Mouse (Mus musculus) kidney, adult 9 months (tissue): ENCODE data around the gene Hunk.

Source experiments
- DNase-seq: peaks from one replicate; pipeline ENCODE4 v3.0.0; 2022

Hunk gene

DNA sequence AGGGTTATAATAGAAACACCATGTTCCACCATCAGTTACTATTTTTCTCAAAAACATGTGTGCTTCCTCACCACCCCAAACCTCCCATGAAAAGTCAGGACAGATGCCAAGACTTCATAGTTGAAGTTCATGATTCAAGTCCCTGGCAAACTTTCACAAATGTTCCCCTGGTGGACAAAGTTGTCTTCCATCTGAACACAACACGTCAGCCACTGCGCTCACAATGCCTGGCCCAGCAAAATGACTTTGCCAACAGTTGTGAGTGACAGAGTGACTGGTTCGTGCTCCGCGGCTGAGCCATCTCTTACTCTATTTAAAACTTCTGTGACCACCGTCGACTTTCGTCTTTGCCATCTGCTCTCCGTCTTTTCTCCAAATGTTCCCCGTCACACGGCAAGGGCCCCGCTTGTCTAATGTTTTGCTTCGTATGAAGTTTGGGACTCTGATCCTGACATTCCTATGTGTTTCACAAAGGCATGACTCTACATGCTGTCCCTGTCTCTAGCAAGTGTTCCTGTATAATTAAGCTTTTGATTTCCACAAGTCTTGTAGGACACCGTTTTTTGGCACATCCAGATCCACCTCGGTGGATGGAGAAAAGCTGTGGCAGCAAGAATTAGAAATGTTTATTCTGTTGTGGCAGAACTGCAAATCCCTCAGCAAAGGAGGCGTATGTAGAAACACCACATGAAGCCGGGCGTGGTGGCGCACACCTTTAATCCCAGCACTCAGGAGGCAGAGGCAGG, 125.9 kb downstream of the Hunk start:
- DNase-seq, result peak; percentile 11

DNA sequence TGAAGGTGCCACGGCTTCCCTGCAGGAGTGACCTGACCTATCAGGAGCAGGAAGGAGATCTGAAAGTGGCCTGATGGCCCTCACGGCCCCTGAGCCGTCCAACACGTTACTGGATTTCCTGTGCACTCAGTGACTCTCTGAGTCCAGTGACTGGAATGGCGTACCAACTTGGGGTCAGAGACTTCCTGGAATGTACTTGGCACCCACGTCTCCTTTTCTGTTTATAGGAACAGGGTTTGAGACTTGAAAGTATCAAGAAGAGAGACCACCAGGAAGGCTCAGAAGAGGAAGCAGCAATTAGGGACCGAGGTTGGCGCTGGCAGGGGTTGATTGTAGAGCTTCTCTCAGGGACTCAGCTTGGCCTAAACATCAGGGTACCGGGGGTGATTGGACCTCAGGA, 131.2 kb downstream of the Hunk start:
- DNase-seq, result no peak

DNA sequence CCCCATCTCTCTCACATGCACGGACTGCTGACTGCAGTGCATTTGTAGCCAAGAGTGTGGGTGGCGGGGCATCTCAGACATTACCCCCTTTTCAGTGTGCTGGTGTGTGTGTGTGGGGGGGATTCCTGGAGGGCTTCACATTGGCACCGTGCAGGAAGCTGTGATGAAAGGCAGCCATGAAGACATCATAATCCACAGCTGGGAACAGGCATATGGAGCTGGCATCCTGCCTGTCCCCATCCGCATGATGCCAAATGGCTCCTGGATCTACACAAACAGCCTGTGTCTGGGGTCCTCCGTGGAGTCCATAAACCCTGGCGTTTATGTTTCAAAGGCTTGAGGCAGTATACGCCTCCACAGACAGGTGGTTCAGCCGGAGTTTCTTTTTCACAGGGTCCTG, 132.4 kb downstream of the Hunk start:
- DNase-seq, result no peak

DNA sequence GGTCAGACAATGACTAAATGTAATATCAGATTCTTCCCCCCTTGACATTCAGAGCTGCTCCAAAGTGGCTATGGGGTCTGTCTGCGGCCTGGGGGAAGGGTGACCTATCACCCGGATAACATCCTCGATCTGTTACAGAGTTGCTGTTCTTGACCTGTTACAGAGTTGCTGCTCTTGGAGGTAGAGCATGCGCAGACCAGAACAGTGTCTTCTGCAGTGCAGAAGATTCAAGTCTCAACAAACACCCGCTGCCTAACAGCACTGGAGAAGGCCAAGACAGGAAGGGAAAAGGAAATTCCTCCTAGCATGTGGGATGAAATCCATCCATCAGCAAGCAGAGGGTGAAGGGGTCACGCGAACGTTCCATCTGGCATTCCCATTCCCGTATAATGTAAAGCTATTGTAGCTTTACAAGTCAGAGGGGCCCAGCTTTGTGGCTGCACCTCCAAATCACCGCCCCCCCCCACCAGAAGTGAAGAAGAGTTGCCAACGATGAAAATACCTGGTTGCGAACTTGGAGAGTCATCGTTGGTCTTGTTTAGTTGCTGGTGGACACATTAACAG, 133.0 kb downstream of the Hunk start:
- DNase-seq, result no peak

DNA sequence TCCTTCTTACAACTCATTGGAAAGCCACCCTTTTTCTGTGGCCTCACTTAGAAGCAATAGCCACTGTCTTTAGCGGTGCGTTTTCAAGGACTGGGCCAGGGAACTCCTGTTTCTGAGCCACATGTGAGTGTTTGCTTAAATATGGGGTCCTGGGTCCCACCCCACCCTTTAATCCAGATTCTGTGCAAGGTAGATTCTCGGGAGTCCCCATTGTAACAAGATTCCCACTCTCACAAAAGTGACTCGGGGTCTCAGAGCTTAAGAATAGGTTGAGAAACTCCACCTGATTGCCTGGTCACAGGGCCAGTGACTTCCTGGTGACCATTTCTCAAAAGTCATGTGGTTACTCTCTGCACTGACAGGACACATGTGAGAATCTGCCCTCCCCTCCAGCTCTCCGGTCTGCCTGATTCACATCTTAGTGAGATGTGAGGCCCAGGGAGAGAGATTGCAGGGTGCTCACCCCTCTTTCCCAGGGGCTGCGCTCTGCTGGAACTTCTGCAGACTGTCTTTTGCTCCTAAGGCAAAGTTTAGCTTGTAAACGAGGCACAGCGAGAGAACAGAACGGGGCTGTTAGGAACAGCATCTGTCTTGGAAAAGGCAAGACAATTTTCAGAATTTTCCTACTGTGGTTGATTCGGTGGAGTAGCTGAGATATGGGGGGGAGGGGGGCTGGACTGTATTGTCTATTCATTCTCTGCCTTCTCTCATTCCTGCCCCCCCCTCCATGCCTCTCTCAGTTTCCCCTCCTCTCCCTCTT, 135.6 kb downstream of the Hunk start:
- DNase-seq, result no peak

DNA sequence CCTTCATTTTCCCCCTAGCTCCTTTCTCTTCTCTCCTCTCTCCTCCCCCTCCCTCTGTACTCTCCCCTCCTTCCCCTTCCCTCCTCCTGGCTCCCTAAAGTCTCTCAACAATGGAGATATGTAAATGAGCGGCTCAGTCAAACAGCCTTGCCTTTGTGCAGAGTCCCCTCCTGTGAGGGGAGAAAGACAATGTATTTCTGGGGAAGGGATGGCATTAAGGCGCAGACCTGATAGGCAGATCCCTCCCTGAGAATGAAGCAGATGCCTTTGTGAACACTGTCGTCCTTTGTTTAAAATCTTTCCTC, 136.1 kb downstream of the Hunk start:
- DNase-seq, result no peak

DNA sequence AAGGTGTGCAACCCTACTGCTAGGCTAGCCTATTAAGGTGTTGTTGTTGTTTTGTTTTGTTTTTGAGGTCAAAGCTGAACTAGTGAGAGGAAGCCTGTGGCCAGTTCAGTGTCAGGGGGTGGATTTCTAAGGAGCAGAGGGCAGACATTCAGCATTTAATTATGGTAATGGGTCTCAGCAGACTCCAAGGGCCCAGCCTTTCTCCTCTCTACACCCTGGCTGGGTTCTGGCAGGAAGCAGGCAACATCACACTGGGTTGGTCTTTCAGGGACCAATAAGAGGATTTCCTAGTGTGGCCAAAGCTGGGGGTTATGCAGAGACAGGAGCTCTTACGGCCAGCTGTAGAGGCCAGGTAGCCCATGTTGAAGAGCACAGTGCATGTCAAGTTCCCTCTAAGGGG, 136.8 kb downstream of the Hunk start:
- DNase-seq, result peak; percentile 10

DNA sequence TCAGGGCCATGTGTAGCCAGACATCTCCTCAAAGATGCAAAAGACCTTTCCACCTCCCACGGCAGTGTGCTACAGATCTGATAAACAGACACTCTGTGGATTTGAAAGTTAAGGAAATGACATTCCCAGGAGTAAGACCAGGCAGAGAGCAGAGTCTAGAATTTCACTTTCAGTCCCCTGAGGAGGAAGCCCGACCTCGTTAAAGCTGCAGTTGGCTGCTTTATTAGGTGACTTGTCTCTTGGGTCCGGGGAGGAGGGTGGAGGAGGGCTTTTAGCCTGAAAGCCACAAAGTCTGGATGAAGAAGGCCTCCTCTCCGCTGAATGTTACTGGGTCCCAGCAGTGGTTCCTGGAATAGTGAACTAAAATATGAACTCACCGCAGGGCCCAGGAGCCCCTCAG, 137.6 kb downstream of the Hunk start:
- DNase-seq, result peak; percentile 4

DNA sequence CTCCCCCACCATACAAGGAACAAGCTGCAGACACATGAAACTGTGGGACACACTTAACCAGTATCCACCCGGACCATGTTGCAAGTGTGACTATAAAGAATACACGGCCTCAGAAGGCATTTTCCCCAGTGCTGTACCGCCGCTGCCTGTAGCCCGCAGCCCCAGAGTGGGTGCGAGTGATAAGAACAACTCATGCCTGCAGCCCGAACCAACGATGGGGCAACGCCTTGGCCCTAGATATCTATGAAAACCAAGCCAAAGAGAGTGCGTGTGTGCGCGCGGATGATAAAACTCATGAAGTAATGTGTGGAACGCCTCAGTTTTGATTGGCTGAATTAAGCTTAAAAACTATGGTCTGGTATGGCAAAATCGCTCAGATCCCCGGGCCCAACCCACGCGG, 138.1 kb downstream of the Hunk start:
- DNase-seq, result no peak

DNA sequence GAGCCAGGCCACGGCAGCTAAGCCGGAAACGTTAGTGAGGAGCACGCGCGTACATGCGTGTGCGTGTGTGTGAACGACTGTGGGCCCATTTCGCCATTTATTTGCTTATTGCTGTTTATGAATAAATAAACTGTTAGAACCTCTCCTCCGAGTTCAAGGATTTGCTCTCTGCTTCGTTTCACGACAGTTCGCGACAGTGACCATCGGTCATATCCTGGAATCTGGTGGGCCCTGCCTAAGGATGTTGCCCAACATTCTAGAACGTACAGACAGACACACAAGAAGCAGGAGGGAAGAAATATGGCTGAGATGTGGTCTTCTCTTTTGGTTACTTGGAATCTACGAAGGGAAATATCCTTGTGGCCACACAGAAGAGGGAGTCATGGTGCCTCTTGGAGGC, 138.6 kb downstream of the Hunk start:
- DNase-seq, result no peak

DNA sequence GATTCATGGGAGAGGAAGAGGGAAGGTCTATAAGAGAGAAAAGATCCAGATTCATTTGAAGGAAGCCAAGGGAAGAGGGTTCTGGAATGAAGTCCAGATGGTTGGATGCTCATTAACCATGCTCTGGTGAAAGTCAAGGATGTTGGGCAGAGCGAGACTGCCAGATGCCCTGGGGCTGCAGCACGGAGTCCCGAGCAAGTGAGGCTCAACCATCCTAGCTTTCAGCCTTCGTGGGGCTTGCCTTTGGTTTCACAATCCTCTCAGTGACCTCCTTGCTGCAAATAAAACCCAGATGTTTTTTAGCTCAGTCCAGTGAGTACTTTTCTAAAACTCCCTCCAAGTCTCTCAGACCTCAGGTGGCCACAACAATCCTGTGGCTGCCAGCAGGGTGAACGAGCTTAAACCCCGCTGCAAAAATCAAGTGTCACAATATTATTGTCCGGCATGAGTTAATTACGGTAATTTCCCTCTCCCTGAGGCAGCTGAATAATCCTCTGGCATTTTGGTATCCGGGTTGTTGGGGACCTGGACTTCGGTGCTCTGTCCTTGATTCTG, 147.4 kb downstream of the Hunk start:
- DNase-seq, result peak; percentile 30

DNA sequence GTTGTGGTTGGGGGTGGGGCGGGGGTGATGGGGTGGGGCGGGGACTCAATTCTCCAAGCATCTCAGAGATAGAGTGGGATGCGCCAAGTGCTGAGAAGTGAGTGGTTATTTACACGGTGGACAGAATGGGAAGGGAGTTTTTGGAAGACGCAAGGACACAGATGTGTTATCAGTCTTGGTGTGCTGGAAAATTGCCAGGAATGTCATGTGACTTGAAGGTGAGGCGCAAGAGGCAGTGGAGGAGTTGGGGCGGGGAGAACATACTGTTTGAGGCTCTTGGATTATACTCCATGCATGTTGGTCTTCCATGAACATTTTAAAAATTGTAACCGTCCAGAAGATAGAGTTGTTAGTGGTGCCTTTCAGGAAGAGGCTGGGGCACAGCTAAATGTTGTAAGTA, 148.8 kb downstream of the Hunk start:
- DNase-seq, result no peak

DNA sequence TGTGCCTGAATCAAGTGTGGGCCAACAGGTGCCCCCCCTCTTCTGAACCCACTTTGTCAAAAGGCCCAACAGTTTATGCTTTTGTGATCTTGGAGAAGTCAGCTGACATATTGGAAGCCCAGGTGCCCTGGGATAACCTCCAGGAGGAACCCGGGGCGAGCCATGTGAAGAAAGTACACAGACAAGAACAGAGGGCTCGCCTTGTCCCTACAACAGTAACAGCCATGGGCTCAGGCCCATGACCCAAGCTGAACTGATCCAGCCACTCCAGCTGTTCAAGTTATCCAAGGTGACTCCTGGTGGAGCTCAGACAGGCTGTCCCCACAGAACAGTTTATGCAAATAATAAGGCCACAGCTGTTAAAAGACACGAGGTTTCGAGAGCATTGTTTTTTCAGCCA, 153.1 kb downstream of the Hunk start:
- no peak for DNase-seq

DNA sequence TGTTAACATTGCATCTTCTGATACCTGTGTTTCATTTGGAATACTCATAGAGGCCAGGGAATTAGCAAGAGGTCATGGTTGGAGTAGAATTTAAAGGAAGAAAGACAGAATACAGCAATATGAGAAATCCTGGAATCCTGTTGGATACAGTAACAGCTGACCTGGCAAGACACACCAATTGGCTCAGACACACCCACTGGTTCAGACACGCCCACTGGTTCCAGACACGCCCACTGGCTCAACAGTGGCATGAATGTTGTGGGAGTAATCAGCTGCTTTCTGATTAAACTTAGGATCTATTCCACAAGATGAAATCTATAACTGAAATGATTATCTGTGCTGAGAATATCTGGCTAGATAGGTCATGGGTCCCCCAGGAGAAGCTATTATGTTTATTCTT, 155.4 kb downstream of the Hunk start:
- DNase-seq, result no peak

DNA sequence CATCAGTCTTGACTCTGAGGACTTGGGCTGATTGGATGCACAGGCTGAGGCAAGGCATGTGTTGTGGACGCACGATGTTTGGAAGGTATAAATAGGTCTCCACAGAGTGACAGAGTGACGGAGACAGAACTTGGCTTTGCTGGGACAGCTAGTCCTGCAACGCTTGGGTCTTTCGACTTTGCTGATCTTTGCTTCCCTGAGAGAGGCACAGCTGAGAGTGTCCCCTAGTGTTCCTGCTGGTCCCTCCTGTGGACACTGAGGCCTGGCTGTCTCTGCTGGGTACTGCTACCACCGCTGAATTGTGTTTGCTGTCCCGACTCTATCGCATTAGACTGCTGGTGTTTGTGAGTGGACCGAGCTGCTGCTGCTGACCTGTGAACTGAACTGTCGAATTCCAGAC, 156.6 kb downstream of the Hunk start:
- DNase-seq, result no peak

DNA sequence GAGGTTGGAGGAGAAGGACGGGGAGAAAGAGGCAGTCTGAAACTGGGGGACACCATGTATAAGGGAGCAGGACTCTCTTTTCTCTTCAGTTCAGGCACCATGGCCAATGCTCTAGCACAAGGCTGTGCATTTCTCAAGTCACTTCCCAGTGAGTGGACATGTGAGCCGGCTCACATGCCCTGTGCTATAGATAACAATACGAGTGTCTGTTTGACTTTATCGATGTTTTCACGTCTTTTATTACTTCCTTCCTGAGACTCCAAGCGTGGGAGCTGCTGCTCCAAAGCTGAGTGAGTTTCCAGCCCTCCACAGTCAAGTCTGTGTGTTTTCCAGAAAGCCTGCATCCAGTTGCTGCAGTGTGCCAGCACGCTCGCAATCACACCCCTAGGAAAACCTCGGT, 158.4 kb downstream of the Hunk start:
- no peak for DNase-seq

DNA sequence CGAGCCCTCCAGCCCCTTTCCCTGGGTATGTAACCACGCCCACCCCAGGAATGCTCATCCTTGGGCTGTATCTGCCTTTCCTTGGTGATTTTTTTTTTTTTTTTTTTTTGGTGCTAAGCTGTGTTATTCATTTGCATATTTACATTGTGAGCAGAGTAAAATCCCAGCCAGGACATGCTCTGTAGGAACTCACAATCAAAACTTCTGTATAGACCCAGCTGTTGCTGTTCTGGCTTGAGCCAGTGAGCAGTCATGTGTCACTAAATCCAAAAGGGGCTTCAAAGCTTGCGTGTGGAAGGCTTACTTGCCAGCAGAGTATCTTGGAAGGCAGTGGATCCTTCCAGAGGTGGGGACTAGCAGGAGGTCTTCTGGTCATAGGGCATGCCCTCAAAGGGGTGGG, 159.7 kb downstream of the Hunk start:
- DNase-seq, result no peak

DNA sequence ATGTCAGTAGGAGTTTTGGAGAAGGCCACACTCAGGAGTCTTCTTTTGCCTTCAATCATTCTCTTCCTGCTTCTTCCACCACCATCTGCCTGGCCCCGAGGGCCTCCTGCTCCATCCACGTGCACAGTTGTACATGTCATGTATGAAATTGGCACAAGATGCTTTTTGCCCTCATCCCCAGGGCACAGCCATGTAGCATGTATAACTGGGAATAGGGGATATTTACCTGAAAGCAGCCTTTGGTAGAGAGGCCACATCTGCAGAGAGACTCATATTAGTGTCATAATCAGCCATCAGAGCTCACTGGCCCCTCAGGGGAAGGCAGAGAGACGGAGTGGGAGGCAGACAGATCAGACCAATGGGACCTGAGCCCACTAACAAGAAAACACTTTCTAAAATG, 160.8 kb downstream of the Hunk start:
- DNase-seq, result no peak

DNA sequence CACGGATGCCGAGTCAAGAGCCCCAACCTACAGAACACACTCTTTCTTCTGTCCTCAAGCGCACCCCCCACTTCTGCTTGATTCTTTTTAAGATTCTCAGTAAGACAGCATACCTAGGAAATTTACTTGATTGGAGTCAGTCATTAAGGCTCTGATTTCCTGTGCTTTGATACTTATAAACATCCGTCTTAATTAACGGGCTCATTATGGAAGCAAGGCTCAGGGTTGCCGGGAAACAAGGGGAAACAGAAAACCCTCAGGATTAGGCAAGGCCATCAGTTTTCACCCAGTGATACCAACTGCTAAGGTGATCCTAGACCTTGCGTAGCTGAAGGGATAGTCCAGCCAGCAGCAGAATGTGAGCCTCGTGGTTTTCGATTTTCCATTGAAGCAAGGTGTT, 162.2 kb downstream of the Hunk start:
- DNase-seq, result no peak
